Mouse (Mus musculus) hindbrain, embryonic 13.5 days (tissue): ENCODE results near the gene Fibcd1. TPM values are rescaled to one million over a fixed set of nuclear protein-coding genes. Genes with fewer than 3 reads are reported as not detected.
A peak's percentile ranks its signal among the peaks of the same experiment; 100 is the strongest.

ENCODE experiments used
- ATAC-seq: fragments of 200-750 bp; cut with Nextera tagmentation; 2 replicates; pipeline ENCODE4 v1.8.0; 2017; ENCODE audit warnings: moderate TSS enrichment; ENCODE audit not compliant: low FRiP score
- H3K27ac ChIP-seq: fragments of 300-500 bp; sonication (generic); 2 replicates; pipeline ENCODE4 v1.5.1; 2015; ENCODE audit warnings: inconsistent platforms, mild to moderate bottlenecking, moderate library complexity
- H3K27me3 ChIP-seq: fragments of 300-500 bp; sonication (generic); 2 replicates; pipeline ENCODE4 v1.6.1; 2015; ENCODE audit warnings: mild to moderate bottlenecking, inconsistent platforms
- H3K36me3 ChIP-seq: fragments of 300-500 bp; sonication (generic); 2 replicates; pipeline ENCODE4 v1.6.1; 2015; ENCODE audit warnings: mild to moderate bottlenecking, inconsistent platforms
- H3K4me1 ChIP-seq: fragments of 300-500 bp; sonication (generic); replicated peaks from 2 replicates; pipeline ENCODE4 v1.6.1; 2015; ENCODE audit warnings: inconsistent platforms
- H3K4me2 ChIP-seq: fragments of 300-500 bp; sonication (generic); 2 replicates; pipeline ENCODE4 v1.6.1; 2015; ENCODE audit warnings: inconsistent platforms, mild to moderate bottlenecking, moderate library complexity
- H3K4me3 ChIP-seq: fragments of 300-500 bp; sonication (generic); 2 replicates; pipeline ENCODE4 v1.5.1; 2015; ENCODE audit warnings: mild to moderate bottlenecking, inconsistent platforms
- H3K9ac ChIP-seq: fragments of 300-500 bp; sonication (generic); 2 replicates; pipeline ENCODE4 v1.6.1; 2015; ENCODE audit warnings: mild to moderate bottlenecking, inconsistent platforms
- H3K9me3 ChIP-seq: fragments of 300-500 bp; sonication (generic); 2 replicates; pipeline ENCODE4 v1.6.1; 2016; ENCODE audit warnings: inconsistent platforms
- WGBS: fragments of 180-500 bp; shearing (Covaris S2); methylation state at CpG from one replicate; pipeline ENCODE4 v1.1.7; 2015; 5-methylcytosine and 5-hydroxymethylcytosine counted together
- polyA plus RNA-seq: library from polyadenylated mRNA; unstranded; fragments of >200 nt; fragmentation: Nextera tagmentation; extraction: Ambion mirVana; gene quantifications from 2 replicates; pipeline ENCODE4 v1.2.1, GENCODE M21; 2015

Fibcd1 gene
- polyA plus RNA-seq, 1 experiment from 2014 or later, result 4.6 TPM

- Histone ChIP-seq H3K9ac (0 out of 2 replicates have a peak overlapping the region, but pooled peaks have one; percentile 9), H3K4me1 (peaks cover 57% of the 10 kb centered on the region)
Measured at GRCm38 (mm10) chr2:31806639-31807382, 39.0 kb downstream of the Fibcd1 start.

GRCm38 (mm10) chr2:31803480-31803879 is 42.3 kb downstream of the Fibcd1 start:
- peaks cover 35% of the 10 kb centered on the region for H3K4me1 ChIP-seq
- H3K36me3 ChIP-seq, result peaks cover 61% of the 10 kb centered on the region
- H3K27me3 ChIP-seq, result no peaks in the 10 kb centered on the region
- WGBS, result 88% methylated on average over 14 of the region's 14 CpGs
- no peak overlapping the region for H3K9ac ChIP-seq
- no peak for ATAC-seq
- H3K4me2 ChIP-seq, result no peak overlapping the region
- no peak overlapping the region for H3K4me3 ChIP-seq
- H3K27ac ChIP-seq, result no peak overlapping the region
- H3K9me3 ChIP-seq, result no peaks in the 10 kb centered on the region

More at GRCm38 (mm10) chr2:31806639-31807382, 39.0 kb downstream of the Fibcd1 start:
- 15% methylated on average over 9 of the region's 9 CpGs for WGBS
- Histone ChIP-seq H3K4me3 (no peak overlapping the region), H3K36me3 (peaks cover 28% of the 10 kb centered on the region), H3K4me2 (peak overlapping the region; percentile 19; the same call in 1 of the 2 replicates), H3K27me3 (0 out of 2 replicates have a peak, but pooled peaks cover 12% of the 10 kb centered on the region), H3K27ac (peak overlapping the region; percentile 89), H3K9me3 (no peaks in the 10 kb centered on the region)
- peak; percentile 38 for ATAC-seq

DNA sequence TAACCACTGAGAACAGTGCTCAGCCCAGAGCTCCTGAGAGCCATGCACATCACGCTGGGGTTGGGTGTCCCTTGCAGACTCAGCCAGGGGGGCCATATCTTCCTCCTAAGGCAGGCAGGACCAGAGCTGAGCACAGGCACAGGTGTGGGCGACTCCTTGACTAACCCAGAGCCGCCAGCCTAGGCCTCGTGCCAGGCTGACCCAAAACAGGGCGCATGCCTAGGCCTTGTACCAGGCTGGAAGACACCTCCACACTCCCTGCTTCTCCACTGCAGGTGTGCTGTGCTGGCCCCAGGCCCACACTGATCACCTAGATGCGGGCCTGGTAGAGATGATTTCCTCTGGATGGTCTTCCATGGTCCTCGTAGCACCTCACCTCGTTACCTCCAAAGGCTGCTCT is 43.0 kb downstream of the Fibcd1 start:
- Histone ChIP-seq H3K4me3 (no peak overlapping the region), H3K27ac (no peak overlapping the region), H3K9me3 (no peaks in the 10 kb centered on the region), H3K27me3 (no peaks in the 10 kb centered on the region), H3K4me2 (no peak overlapping the region), H3K9ac (no peak overlapping the region), H3K4me1 (peaks cover 28% of the 10 kb centered on the region), H3K36me3 (peaks cover 68% of the 10 kb centered on the region)
- 96% methylated on average over 8 of the region's 8 CpGs for WGBS
- ATAC-seq, result no peak

DNA sequence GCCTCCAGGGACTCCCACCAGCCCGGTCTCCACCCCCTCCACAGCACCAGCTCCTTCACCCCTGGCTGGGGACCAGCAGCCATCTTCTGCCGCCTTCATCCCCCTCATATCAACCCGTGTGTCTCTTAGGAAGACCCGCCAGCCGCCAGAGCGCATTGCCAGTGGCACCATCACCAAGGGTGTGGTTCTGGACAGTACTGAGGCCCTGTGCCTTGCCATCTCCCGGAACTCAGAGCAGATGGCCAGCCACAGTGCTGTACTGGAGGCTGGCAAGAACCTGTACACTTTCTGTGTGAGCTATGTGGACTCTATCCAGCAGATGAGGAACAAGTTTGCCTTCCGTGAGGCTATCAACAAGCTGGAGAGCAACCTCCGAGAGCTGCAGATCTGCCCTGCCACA is 44.4 kb downstream of the Fibcd1 start:
- Histone ChIP-seq H3K9me3 (no peaks in the 10 kb centered on the region), H3K36me3 (peaks cover 82% of the 10 kb centered on the region), H3K4me2 (no peak overlapping the region), H3K4me3 (no peak overlapping the region), H3K9ac (no peak overlapping the region), H3K27me3 (no peaks in the 10 kb centered on the region), H3K4me1 (peaks cover 14% of the 10 kb centered on the region), H3K27ac (no peak overlapping the region)
- ATAC-seq, result no peak
- WGBS, result 92% methylated on average over 9 of the region's 9 CpGs

DNA sequence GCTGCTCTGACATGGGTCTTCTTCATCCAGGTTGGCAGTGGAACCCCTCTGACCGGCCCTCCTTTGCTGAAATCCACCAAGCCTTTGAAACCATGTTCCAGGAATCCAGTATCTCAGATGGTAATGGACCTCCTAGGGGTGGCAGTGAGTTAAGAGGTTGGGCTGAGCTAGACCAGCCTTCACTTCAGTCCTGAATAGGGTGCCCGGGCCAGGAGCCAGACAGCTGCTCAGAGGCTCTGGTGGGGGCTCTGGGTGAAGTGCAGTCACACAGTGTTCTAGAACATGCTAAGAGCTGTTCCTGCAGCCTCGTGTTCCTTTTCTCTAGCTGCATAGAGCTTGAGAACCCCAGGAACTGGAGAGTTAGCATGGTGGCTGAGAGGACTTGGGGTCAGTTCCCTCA is 48.9 kb downstream of the Fibcd1 start:
- 87% methylated on average over 3 of the region's 3 CpGs for WGBS
- no peak for ATAC-seq
- Histone ChIP-seq H3K36me3 (peaks cover 96% of the 10 kb centered on the region), H3K4me3 (no peak overlapping the region), H3K27me3 (no peaks in the 10 kb centered on the region), H3K4me1 (no peaks in the 10 kb centered on the region; the same call in 1 of the 2 replicates), H3K27ac (no peak overlapping the region), H3K9ac (no peak overlapping the region), H3K9me3 (no peaks in the 10 kb centered on the region), H3K4me2 (no peak overlapping the region)

GRCm38 (mm10) chr2:31792611-31793010 is 53.2 kb downstream of the Fibcd1 start:
- Histone ChIP-seq H3K4me1 (no peaks in the 10 kb centered on the region; the same call in 1 of the 2 replicates), H3K9ac (no peak overlapping the region), H3K27me3 (no peaks in the 10 kb centered on the region), H3K4me3 (no peak overlapping the region), H3K36me3 (peaks cover 81% of the 10 kb centered on the region), H3K27ac (no peak overlapping the region), H3K9me3 (no peaks in the 10 kb centered on the region), H3K4me2 (no peak overlapping the region)
- WGBS, result 85% methylated on average over 6 of the region's 6 CpGs
- ATAC-seq, result no peak

GRCm38 (mm10) chr2:31791260-31791659 is 54.5 kb downstream of the Fibcd1 start:
- peaks cover 73% of the 10 kb centered on the region for H3K36me3 ChIP-seq
- WGBS, result 88% methylated on average over 8 of the region's 8 CpGs

GRCm38 (mm10) chr2:31790728-31791251 is 55.0 kb downstream of the Fibcd1 start:
- H3K4me2 ChIP-seq, result no peak overlapping the region
- H3K27ac ChIP-seq, result peak overlapping the region; percentile 55
- H3K36me3 ChIP-seq, result peaks cover 73% of the 10 kb centered on the region
- WGBS, result 83% methylated on average over 13 of the region's 13 CpGs
- no peaks in the 10 kb centered on the region; the same call in 1 of the 2 replicates for H3K4me1 ChIP-seq
- H3K4me3 ChIP-seq, result no peak overlapping the region
- no peaks in the 10 kb centered on the region for H3K9me3 ChIP-seq
- no peaks in the 10 kb centered on the region for H3K27me3 ChIP-seq
- H3K9ac ChIP-seq, result peak overlapping the region; percentile 24; the same call in 1 of the 2 replicates
- ATAC-seq, result no peak

More at GRCm38 (mm10) chr2:31791260-31791659, 54.5 kb downstream of the Fibcd1 start:
- no peaks in the 10 kb centered on the region for H3K9me3 ChIP-seq
- H3K4me2 ChIP-seq, result no peak overlapping the region
- H3K4me1 ChIP-seq, result no peaks in the 10 kb centered on the region; the same call in 1 of the 2 replicates
- H3K4me3 ChIP-seq, result no peak overlapping the region
- ATAC-seq, result no peak
- H3K27me3 ChIP-seq, result no peaks in the 10 kb centered on the region
- H3K27ac ChIP-seq, result peak overlapping the region; percentile 55; the same call in 1 of the 2 replicates
- peak overlapping the region; percentile 24; the same call in 1 of the 2 replicates for H3K9ac ChIP-seq

GRCm38 (mm10) chr2:31789215-31789614 is 56.6 kb downstream of the Fibcd1 start:
- WGBS, result 93% methylated on average over 2 of the region's 2 CpGs
- no peak for ATAC-seq
- Histone ChIP-seq H3K36me3 (peaks cover 72% of the 10 kb centered on the region), H3K27me3 (no peaks in the 10 kb centered on the region), H3K9me3 (no peaks in the 10 kb centered on the region), H3K4me2 (no peak overlapping the region), H3K4me1 (no peaks in the 10 kb centered on the region; the same call in 1 of the 2 replicates), H3K27ac (no peak overlapping the region), H3K9ac (no peak overlapping the region), H3K4me3 (no peak overlapping the region)

DNA sequence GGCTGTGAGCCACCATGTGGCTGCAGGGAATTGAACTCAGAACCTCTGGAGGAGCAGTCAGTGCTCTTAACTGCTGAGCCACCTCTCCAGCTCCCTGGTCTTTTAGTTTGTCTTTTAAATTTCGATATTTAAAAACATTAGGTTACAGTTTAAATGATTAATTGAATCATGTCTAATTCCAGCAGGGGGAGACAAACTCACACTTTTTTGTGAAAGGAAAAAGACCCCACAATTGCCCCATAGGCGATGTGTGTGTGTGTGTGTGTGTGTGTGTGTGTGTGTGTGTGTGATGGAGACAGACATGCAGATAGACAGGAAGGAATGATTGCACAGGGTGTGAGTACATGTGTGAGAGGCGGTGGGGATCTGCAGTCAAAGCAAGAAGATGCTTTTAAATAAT is 57.6 kb downstream of the Fibcd1 start:
- WGBS, result 82% methylated on average over 3 of the region's 3 CpGs
- H3K9ac ChIP-seq, result no peak overlapping the region
- no peak for ATAC-seq
- H3K9me3 ChIP-seq, result no peaks in the 10 kb centered on the region
- no peaks in the 10 kb centered on the region for H3K27me3 ChIP-seq
- no peak overlapping the region for H3K4me3 ChIP-seq
- no peak overlapping the region for H3K4me2 ChIP-seq
- H3K36me3 ChIP-seq, result peaks cover 66% of the 10 kb centered on the region
- peaks cover 4% of the 10 kb centered on the region for H3K4me1 ChIP-seq
- H3K27ac ChIP-seq, result no peak overlapping the region

DNA sequence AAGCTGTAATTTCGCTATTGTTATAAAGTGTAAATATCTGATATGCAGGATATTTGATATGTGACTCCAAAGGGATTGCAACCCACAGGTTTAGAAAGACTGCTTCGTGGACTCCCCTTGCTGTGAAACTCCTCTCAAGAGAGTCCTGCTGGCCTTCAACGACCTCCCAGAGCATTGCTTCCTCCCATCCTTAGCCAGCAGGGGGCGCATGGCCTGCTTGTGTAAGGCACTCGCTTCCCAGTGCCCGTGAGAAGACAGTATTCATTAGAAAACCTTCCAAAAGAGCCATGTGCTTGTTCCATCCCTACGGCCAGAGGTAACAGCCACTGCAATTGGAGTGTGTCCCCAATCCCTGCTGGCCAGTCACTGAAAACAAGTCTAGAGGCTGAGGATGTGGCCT is 58.8 kb downstream of the Fibcd1 start:
- WGBS, result 13% methylated on average over 7 of the region's 7 CpGs
- no peak overlapping the region for H3K27ac ChIP-seq
- ATAC-seq, result no peak
- H3K9me3 ChIP-seq, result no peaks in the 10 kb centered on the region
- peaks cover 8% of the 10 kb centered on the region for H3K4me1 ChIP-seq
- H3K9ac ChIP-seq, result no peak overlapping the region
- H3K27me3 ChIP-seq, result no peaks in the 10 kb centered on the region
- no peak overlapping the region for H3K4me3 ChIP-seq
- peaks cover 55% of the 10 kb centered on the region for H3K36me3 ChIP-seq
- no peak overlapping the region for H3K4me2 ChIP-seq

GRCm38 (mm10) chr2:31785074-31785473 is 60.7 kb downstream of the Fibcd1 start:
- 49% methylated on average over 9 of the region's 9 CpGs for WGBS
- ATAC-seq, result peak; percentile 52; the same call in 1 of the 2 replicates

More at GRCm38 (mm10) chr2:31785074-31785473, 60.7 kb downstream of the Fibcd1 start:
- H3K9me3 ChIP-seq, result no peaks in the 10 kb centered on the region
- no peak overlapping the region for H3K4me2 ChIP-seq
- H3K4me3 ChIP-seq, result no peak overlapping the region
- no peaks in the 10 kb centered on the region for H3K27me3 ChIP-seq
- peaks cover 55% of the 10 kb centered on the region for H3K36me3 ChIP-seq
- no peak overlapping the region for H3K9ac ChIP-seq
- H3K4me1 ChIP-seq, result peaks cover 10% of the 10 kb centered on the region; the same call in 1 of the 2 replicates
- H3K27ac ChIP-seq, result no peak overlapping the region
